Mouse (Mus musculus): ENCODE data around the gene Rab5if. TPM values are rescaled to one million over a fixed set of nuclear protein-coding genes. Genes with fewer than 3 reads are reported as not detected.
"Not testable (repeated sequence)": the region's sequence is repeated elsewhere in the genome, so short reads cannot be mapped to it uniquely, and the experiment has no call there.

Gene Rab5if
- polyA plus RNA-seq, 1 experiment from 2014 or later: 181 TPM

DNA sequence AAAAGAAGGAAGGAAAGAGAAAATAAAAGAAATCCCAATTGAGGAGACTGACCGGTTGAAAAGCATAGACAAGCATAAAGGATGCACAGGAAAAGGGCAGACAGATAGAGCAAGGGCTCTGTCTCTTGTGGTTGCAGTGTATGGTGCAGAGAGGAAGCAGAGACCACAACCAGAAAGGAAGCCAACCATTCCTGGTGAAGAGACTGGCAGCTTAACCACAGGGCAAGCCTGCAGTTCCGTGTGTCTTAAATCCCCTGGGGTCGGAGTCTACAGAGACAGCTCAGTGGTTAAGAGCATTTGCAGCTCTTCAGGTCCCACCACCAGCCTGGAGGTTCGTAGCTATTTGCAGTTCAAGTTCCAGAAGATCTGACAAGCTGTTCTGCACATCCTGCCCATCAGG, 55.6 kb downstream of the Rab5if start:
- no peak overlapping the region for H3K4me3 ChIP-seq (ENCODE audit: low read depth, low read length)
- no peaks in the 10 kb centered on the region for H3K27me3 ChIP-seq (replicated peaks; ENCODE audit: control insufficient read depth, insufficient read depth, low read length)
- no peaks in the 10 kb centered on the region for H3K9me3 ChIP-seq (ENCODE audit: control insufficient read depth, low read length)
- H3K4me2 ChIP-seq (ENCODE audit: low read depth, low read length): no peak overlapping the region
- DNase-seq (ENCODE audit: low spot score): peak; percentile 43
- 54% methylated on average over 4 of the region's 4 CpGs for WGBS
- no peak for ATAC-seq (ENCODE audit: low read depth)
- H3K4me1 ChIP-seq (ENCODE audit: control insufficient read depth, insufficient read depth, low read length): no peaks in the 10 kb centered on the region
- no peak overlapping the region for H3K27ac ChIP-seq (replicated peaks; ENCODE audit: low read depth, low read length)
- H3K9ac ChIP-seq (ENCODE audit: low read depth, low read length): no peak overlapping the region
- no peaks in the 10 kb centered on the region for H3K36me3 ChIP-seq (ENCODE audit: control insufficient read depth, insufficient read depth, low read length)

DNA sequence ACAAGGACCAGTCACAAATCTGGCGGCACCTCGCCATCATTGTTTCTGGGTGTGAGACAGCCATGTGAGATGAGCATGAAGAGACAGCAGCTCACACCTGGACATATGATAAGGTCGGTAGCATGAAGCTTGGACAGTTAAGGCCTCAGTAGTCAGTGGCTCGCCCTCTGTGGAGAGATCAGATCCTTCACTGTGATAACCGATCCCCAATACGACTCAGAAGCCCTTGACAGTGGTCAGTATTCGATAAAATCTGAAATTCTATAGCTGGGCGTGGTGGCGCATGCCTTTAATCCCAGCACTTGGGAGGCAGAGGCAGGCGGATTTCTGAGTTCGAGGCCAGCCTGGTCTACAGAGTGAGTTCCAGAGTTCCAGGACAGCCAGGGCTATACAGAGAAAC, 56.3 kb downstream of the Rab5if start:
- ATAC-seq (ENCODE audit: low read depth); H3K4me3 ChIP-seq (ENCODE audit: low read depth, low read length); H3K4me1 ChIP-seq (ENCODE audit: control insufficient read depth, insufficient read depth, low read length); H3K9ac ChIP-seq (ENCODE audit: low read depth, low read length); H3K9me3 ChIP-seq (ENCODE audit: control insufficient read depth, low read length); H3K27me3 ChIP-seq (replicated peaks; ENCODE audit: control insufficient read depth, insufficient read depth, low read length); H3K36me3 ChIP-seq (ENCODE audit: control insufficient read depth, insufficient read depth, low read length); H3K27ac ChIP-seq (replicated peaks; ENCODE audit: low read depth, low read length); H3K4me2 ChIP-seq (ENCODE audit: low read depth, low read length); DNase-seq (ENCODE audit: low spot score): not testable (repeated sequence)
- 93% methylated on average over 11 of the region's 11 CpGs for WGBS

DNA sequence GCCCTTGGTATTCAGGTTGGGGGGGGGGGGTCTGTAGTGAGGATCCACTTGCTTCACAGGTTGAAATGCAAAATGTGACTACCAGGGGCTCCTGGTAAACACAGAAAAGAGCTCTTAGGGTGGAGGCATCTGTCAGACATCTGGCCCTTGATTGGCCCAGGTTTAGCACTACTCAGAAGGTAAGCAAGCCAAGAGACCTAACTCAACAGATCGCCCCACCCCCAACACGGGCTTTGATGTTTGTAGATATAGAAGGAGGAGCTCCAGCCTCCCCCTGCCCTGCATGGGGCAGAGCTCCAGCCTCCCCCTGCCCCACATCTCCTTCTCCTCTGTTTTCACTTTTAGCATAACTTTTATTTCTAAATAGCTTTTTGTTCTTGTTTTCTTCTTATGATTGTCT, 56.9 kb downstream of the Rab5if start:
- 46% methylated on average over 2 of the region's 2 CpGs for WGBS
- no peak for DNase-seq (ENCODE audit: low spot score)

DNA sequence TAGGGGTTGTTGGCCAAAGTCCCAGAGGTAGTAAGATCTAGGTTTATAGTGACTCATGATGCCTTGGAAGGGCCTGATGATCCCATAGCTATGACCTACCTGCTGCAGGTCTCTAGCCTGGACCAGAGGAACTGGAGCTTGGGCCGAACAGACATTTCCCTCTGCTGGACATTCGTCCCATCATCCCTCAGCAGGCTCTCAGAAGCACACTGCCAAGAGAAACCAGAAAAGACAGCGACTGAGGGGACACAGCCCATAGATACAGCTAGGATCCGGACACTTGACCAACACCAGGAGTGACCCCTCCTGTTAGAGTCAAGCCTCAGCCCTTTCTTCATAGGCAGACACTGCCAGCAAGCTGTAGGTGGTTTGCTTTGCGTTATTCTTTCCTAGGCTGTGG, 60.1 kb downstream of the Rab5if start:
- no peak overlapping the region for H3K9ac ChIP-seq (ENCODE audit: low read depth, low read length)
- WGBS: 89% methylated on average over 5 of the region's 5 CpGs
- no peaks in the 10 kb centered on the region for H3K9me3 ChIP-seq (ENCODE audit: control insufficient read depth, low read length)
- H3K27ac ChIP-seq (replicated peaks; ENCODE audit: low read depth, low read length): no peak overlapping the region
- no peak overlapping the region for H3K4me2 ChIP-seq (ENCODE audit: low read depth, low read length)
- peaks cover 12% of the 10 kb centered on the region for H3K36me3 ChIP-seq (ENCODE audit: control insufficient read depth, insufficient read depth, low read length)
- peaks cover 10% of the 10 kb centered on the region; the same call in 1 of the 2 replicates for H3K4me1 ChIP-seq (ENCODE audit: control insufficient read depth, insufficient read depth, low read length)
- ATAC-seq (ENCODE audit: low read depth) (no peak), DNase-seq (ENCODE audit: low spot score) (no peak)
- no peaks in the 10 kb centered on the region for H3K27me3 ChIP-seq (replicated peaks; ENCODE audit: control insufficient read depth, insufficient read depth, low read length)
- no peak overlapping the region for H3K4me3 ChIP-seq (ENCODE audit: low read depth, low read length)

More for the DNA sequence above, 56.9 kb downstream of the Rab5if start:
- no peak overlapping the region for H3K9ac ChIP-seq (ENCODE audit: low read depth, low read length)
- no peak for ATAC-seq (ENCODE audit: low read depth)
- no peaks in the 10 kb centered on the region for H3K36me3 ChIP-seq (ENCODE audit: control insufficient read depth, insufficient read depth, low read length)
- H3K4me2 ChIP-seq (ENCODE audit: low read depth, low read length): no peak overlapping the region
- H3K9me3 ChIP-seq (ENCODE audit: control insufficient read depth, low read length): no peaks in the 10 kb centered on the region
- H3K27ac ChIP-seq (replicated peaks; ENCODE audit: low read depth, low read length): no peak overlapping the region
- H3K27me3 ChIP-seq (replicated peaks; ENCODE audit: control insufficient read depth, insufficient read depth, low read length): no peaks in the 10 kb centered on the region
- no peak overlapping the region for H3K4me3 ChIP-seq (ENCODE audit: low read depth, low read length)
- peaks cover 9% of the 10 kb centered on the region; the same call in 1 of the 2 replicates for H3K4me1 ChIP-seq (ENCODE audit: control insufficient read depth, insufficient read depth, low read length)

Other genes with a start within 250 kb of the Rab5if start
- gene Dlgap4, start 249.4 kb upstream of the Rab5if start, polyA plus RNA-seq (2014; fragmentation: Nextera tagmentation; extraction: Ambion mirVana): 74.0 and 84.6 TPM in 2 replicates
- 285 and 310 TPM in 2 replicates for gene Myl9, start 87.7 kb upstream of the Rab5if start, polyA plus RNA-seq (2014; fragmentation: Nextera tagmentation; extraction: Ambion mirVana)
- gene Tgif2, start 23.1 kb upstream of the Rab5if start, polyA plus RNA-seq (2014; fragmentation: Nextera tagmentation; extraction: Ambion mirVana): 44.3 and 56.5 TPM in 2 replicates
- gene 4930518I15Rik, start 5.2 kb upstream of the Rab5if start, polyA plus RNA-seq (2014; fragmentation: Nextera tagmentation; extraction: Ambion mirVana): 3.2 and 3.6 TPM in 2 replicates
- gene Sla2, start 24.1 kb downstream of the Rab5if start, polyA plus RNA-seq (2014; fragmentation: Nextera tagmentation; extraction: Ambion mirVana): 0.29 and 0.45 TPM in 2 replicates
- 43.3 and 49.6 TPM in 2 replicates for gene Ndrg3, start 128.9 kb downstream of the Rab5if start, polyA plus RNA-seq (2014; fragmentation: Nextera tagmentation; extraction: Ambion mirVana)
- 25.8 and 32.7 TPM in 2 replicates for gene Dsn1, start 144.0 kb downstream of the Rab5if start, polyA plus RNA-seq (2014; fragmentation: Nextera tagmentation; extraction: Ambion mirVana)
- gene Soga1, start 216.1 kb downstream of the Rab5if start, polyA plus RNA-seq (2014; fragmentation: Nextera tagmentation; extraction: Ambion mirVana): 5.2 and 6.3 TPM in 2 replicates
- gene Tldc2, start 223.9 kb downstream of the Rab5if start, polyA plus RNA-seq (2014; fragmentation: Nextera tagmentation; extraction: Ambion mirVana): not detected in 2 replicates

All from embryonic facial prominence, embryonic 14.5 days (tissue).